Mouse (Mus musculus): ENCODE measurements at regions not wholly inside any gene's neighbourhood (a gene's known extent, or its start where the extent isn't known, plus 50 kb on each side); places are given as distances from the start of the nearest gene placed in this dataset.

DNA sequence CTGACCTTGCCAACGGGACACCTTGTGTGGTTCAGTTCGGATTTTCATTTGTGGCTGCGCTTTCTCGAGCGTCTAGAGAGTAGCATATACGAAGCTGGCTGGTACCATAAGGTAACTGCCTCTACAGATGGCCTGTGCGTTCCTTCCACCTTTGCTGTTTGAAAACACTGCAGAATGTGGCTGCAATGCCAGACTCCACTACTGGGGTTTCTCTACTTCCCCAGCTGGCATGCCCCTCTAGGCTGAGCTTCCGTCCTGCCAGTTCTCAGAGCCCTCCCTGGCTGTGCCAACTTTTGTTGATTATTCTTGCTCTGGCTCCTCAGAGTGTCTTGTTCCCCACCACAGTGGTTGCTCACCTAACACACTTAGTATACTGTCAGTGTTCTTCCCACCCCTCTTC is 120.7 kb downstream of the Tle3 start:
- no peak for TF ChIP-seq POLR2A (IDR thresholded peaks at IDR 0.05; ENCODE audit: low read depth, low read length)
- no peak for TF ChIP-seq CTCF (conservative IDR thresholded peaks at IDR 0.05; ENCODE audit: insufficient read depth, insufficient read length, low read depth, low read length)
